Mouse (Mus musculus) lung, embryonic 15.5 days (tissue): ENCODE measurements around the gene Babam1. TPM values are rescaled to one million over a fixed set of nuclear protein-coding genes. Genes with fewer than 3 reads are reported as not detected.

Source experiments
- ATAC-seq: fragments of 200-750 bp; cut with Nextera tagmentation; 2 replicates; pipeline ENCODE4 v1.8.0; 2017; ENCODE audit warnings: moderate number of reproducible peaks, borderline replicate concordance; ENCODE audit not compliant: low FRiP score, low TSS enrichment; ENCODE audit errors: extremely low read depth
- H3K27ac ChIP-seq: fragments of 300-500 bp; sonication (generic); 2 replicates; pipeline ENCODE4 v1.5.1; 2015; ENCODE audit warnings: moderate library complexity, mild to moderate bottlenecking, inconsistent platforms
- H3K27me3 ChIP-seq: fragments of 300-500 bp; sonication (generic); 2 replicates; pipeline ENCODE4 v1.6.1; 2015; ENCODE audit warnings: inconsistent platforms
- H3K36me3 ChIP-seq: fragments of 300-500 bp; sonication (generic); 2 replicates; pipeline ENCODE4 v1.6.1; 2015; ENCODE audit warnings: inconsistent platforms
- H3K4me1 ChIP-seq: fragments of 300-500 bp; sonication (generic); 2 replicates; pipeline ENCODE4 v1.6.1; 2015; ENCODE audit warnings: inconsistent platforms
- H3K4me2 ChIP-seq: fragments of 300-500 bp; sonication (generic); 2 replicates; pipeline ENCODE4 v1.6.1; 2015; ENCODE audit warnings: inconsistent platforms, mild to moderate bottlenecking, moderate library complexity
- H3K4me3 ChIP-seq: fragments of 300-500 bp; sonication (generic); 2 replicates; pipeline ENCODE4 v1.5.1; 2015; ENCODE audit warnings: mild to moderate bottlenecking, inconsistent platforms
- H3K9ac ChIP-seq: fragments of 300-500 bp; sonication (generic); 2 replicates; pipeline ENCODE4 v1.6.1; 2015; ENCODE audit warnings: inconsistent platforms
- H3K9me3 ChIP-seq: fragments of 300-500 bp; sonication (generic); 2 replicates; pipeline ENCODE4 v1.6.1; 2016; ENCODE audit warnings: inconsistent platforms
- WGBS: fragments of 180-500 bp; shearing (Covaris S2); methylation state at CpG from one replicate; pipeline ENCODE4 v1.1.7; 2015; 5-methylcytosine and 5-hydroxymethylcytosine counted together
- polyA plus RNA-seq: library from polyadenylated mRNA; unstranded; fragments of >200 nt; fragmentation: Nextera tagmentation; extraction: Ambion mirVana; gene quantifications from 2 replicates; pipeline ENCODE4 v1.2.1, GENCODE M21; 2015

The Babam1 gene
- polyA plus RNA-seq, 1 experiment from 2014 or later: 109 TPM

DNA sequence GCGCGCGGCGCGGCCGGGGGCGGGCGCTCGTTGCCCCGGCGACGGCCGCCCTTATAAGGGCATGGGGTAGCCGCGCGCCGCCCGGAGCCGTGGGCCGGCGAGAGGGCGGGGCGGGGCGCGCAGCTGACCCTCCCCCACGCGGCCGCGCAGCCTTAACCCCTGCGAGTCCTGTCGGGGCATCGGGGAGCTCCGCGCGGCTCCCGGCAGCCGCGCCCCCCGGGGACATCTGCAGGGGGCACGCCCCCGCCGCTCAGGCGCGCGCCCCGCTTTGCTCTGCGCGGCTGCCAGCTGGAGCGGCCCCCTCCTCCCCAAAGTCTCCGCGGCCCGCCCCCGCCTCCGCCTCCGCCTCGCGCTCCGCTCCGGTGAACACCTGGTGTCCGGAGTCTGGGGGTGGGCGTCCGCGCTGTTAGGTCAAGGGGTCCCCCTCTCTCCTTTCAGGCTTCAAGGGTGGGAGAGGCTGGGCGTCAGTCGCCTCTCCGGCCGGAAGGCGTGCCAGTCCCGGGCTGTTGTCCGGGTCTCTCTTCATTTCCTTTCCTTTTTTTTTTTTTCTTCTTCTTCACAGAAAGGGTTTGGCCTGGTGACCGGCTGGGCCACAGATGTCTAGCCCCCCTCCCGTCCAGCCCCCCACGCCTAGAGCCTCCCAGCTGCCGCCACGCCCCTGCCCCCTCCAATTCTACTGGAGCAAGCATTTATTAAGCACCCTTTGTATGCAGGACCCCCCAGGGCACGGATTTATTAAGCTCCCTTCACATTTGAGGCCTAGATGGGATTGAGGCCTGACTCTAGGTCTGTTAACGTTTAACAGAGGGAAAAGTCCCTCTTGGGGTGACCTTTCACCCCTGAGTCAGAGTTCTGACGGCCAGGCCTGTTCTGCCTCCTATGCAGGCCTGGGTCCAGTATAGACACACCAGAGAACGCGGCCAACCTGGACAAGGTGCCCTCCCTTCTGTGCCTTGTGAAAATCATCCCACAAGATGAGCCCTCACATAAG lies 14.4 kb upstream of the Babam1 start:
- Histone ChIP-seq H3K27me3 (no peaks in the 10 kb centered on the region), H3K36me3 (peaks cover 14% of the 10 kb centered on the region; the same call in 1 of the 2 replicates), H3K9me3 (no peaks in the 10 kb centered on the region), H3K4me3 (peak overlapping the region; percentile 75), H3K4me2 (peak overlapping the region; percentile 95), H3K9ac (peak overlapping the region; percentile 67), H3K27ac (peak overlapping the region; percentile 96), H3K4me1 (peaks cover 42% of the 10 kb centered on the region)
- peak; percentile 94 for ATAC-seq
- WGBS: 3% methylated on average over 49 of the region's 80 CpGs

DNA sequence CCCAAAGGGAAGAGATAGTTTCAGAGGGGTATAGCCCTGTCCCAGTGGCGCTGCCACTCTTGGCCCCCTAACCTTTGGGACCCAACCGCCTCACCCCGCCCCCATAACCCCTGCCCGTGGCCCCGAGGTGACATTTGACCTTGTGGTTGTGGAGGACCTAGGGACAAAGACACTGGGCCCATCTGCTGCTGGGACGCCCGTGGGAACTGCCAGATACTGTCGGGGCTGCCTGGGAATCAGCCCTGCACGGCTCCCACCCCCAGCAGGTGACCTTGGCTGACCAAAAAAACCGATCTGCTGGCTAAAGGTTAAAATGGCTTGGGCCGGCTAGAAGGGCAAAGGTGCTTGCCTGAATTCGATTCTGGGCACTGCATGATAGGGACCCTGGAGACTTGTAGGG lies 13.3 kb upstream of the Babam1 start:
- no peak overlapping the region for H3K4me3 ChIP-seq
- H3K4me2 ChIP-seq: peak overlapping the region; percentile 95; the same call in 1 of the 2 replicates
- ATAC-seq: no peak
- 0 out of 2 replicates have a peak overlapping the region, but pooled peaks have one; percentile 67 for H3K9ac ChIP-seq
- peaks cover 38% of the 10 kb centered on the region for H3K4me1 ChIP-seq
- H3K27ac ChIP-seq: peak overlapping the region; percentile 96; the same call in 1 of the 2 replicates
- H3K36me3 ChIP-seq: peaks cover 3% of the 10 kb centered on the region; the same call in 1 of the 2 replicates
- H3K9me3 ChIP-seq: no peaks in the 10 kb centered on the region
- 24% methylated on average over 12 of the region's 12 CpGs for WGBS
- H3K27me3 ChIP-seq: no peaks in the 10 kb centered on the region

DNA sequence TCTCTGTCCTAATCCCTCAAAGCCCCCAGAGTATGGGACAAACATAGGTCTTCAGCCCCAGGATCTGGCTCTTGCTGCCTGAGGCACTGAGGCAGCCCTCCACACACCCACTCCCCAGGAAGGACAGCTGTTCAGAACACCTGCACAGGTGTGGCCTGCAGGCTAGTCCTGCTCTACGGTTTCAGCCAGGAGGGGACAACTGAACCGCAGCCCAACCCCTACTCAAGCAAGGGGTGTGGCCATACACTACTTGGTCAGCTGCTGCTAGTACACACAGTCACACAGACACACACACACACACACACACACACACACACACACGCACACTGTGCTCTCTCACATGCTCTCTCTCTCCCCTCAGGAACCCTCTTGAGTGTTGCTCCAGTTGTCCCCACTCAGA lies 12.8 kb upstream of the Babam1 start:
- no peak overlapping the region for H3K9ac ChIP-seq
- peaks cover 33% of the 10 kb centered on the region for H3K4me1 ChIP-seq
- no peak overlapping the region for H3K4me3 ChIP-seq
- H3K4me2 ChIP-seq: no peak overlapping the region
- no peaks in the 10 kb centered on the region for H3K27me3 ChIP-seq
- 0 out of 2 replicates have a peak, but pooled peaks cover under 1% of the 10 kb centered on the region for H3K36me3 ChIP-seq
- no peak overlapping the region; the same call in 1 of the 2 replicates for H3K27ac ChIP-seq
- no peaks in the 10 kb centered on the region for H3K9me3 ChIP-seq
- no peak for ATAC-seq
- 41% methylated on average over 3 of the region's 3 CpGs for WGBS

DNA sequence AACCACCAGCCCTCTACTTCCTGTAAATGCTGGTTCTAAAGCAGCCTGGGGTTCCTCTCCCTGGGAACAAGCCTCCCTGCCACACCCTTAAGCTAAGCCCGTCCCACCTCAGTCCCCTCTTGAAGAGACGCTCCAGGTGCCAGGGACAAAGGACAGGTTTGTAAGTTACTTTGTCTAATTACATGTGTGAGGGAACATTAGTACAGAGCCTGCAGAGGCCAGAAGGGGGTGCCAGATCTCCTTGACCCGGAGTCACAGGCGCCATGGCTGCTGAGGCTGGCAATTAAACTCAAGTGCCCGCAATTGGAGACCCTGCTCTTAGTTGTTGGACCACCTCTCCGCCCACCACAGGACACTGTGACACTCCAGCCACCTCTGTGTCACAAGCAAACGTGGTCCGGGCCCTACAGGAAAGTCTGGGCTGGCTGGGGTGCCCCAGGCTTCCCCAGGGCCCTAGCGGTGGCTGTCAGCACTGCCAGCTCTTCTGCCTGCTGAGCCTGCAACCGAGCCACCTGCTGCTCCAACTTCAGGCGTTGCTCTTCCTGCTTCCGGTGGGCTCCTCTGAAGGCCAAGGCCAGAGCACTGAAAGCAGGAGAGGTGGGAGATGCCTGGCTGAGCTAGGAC lies 11.3 kb upstream of the Babam1 start:
- Histone ChIP-seq H3K9ac (no peak overlapping the region), H3K27me3 (no peaks in the 10 kb centered on the region), H3K9me3 (no peaks in the 10 kb centered on the region), H3K4me2 (no peak overlapping the region), H3K4me1 (peaks cover 18% of the 10 kb centered on the region), H3K4me3 (no peak overlapping the region), H3K36me3 (no peaks in the 10 kb centered on the region), H3K27ac (no peak overlapping the region)
- no peak for ATAC-seq
- 69% methylated on average over 12 of the region's 12 CpGs for WGBS

DNA sequence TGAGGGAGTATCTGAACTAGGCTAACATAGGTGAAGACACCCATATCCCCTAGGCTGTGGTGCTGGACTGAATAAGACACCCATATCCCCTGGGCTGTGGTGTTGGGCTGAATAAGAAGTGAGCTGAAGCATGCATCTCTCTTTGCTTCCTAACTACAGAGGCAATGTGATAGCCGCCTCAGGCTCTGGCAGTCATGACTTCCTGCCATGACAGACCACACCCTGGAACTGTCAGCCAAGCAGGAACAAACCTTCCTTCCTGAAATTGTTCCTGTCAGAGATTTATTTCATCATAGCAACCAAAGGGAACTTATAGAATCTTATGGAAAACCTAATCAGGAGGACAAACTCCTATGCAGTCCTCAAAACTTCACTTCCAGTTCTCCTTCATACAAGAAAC lies 8.4 kb upstream of the Babam1 start:
- no peak overlapping the region for H3K9ac ChIP-seq
- no peak overlapping the region for H3K27ac ChIP-seq
- no peak for ATAC-seq
- no peaks in the 10 kb centered on the region for H3K36me3 ChIP-seq
- no peak overlapping the region for H3K4me2 ChIP-seq
- H3K4me3 ChIP-seq: no peak overlapping the region
- peaks cover 7% of the 10 kb centered on the region for H3K4me1 ChIP-seq
- H3K27me3 ChIP-seq: no peaks in the 10 kb centered on the region
- WGBS: 58% methylated on average over 1 of the region's 1 CpGs
- H3K9me3 ChIP-seq: no peaks in the 10 kb centered on the region

DNA sequence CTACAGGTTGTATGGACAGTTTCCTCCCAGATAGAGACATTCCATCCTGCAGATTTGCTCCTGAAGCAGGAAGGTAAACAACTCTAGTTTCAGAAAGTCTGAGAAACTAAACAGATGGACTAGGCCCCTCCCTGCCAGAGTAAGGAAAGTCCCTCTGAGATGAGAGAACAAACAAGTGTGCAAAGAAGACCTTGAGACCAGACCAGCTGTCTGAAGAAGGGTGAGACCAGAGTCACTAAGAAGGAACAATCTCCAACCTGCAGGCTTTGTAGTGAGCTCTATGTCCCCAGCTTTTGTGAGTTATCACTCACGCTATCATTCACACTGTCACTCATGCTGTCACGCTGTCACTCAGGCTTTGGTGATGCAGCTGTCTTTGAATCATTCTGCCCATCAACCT lies 5.0 kb upstream of the Babam1 start:
- Histone ChIP-seq H3K27ac (no peak overlapping the region), H3K27me3 (no peaks in the 10 kb centered on the region), H3K4me3 (no peak overlapping the region), H3K36me3 (no peaks in the 10 kb centered on the region), H3K4me1 (peaks cover 5% of the 10 kb centered on the region; the same call in 1 of the 2 replicates), H3K9ac (no peak overlapping the region), H3K4me2 (no peak overlapping the region), H3K9me3 (no peaks in the 10 kb centered on the region)
- ATAC-seq: no peak
- WGBS: 89% methylated on average over 2 of the region's 2 CpGs

DNA sequence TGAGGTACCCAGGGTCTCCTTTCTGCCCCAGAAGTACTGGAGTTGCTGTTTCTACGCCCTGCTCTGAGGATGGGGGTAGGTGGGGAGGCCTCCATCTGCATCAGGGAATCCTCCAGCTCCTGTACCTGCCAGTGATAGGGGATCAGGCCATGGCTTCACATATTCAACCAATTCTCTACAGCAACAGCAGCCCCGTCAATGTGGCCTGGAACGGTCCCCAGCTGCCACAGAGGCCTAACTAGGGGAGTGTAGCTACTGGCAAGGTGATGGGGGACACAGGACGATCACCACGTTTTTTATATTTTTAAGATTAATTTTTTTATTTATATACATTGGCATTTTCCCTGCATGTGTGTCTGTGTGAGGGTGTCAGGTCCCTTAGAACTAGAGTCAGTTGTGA lies 4.3 kb upstream of the Babam1 start:
- H3K9me3 ChIP-seq: no peaks in the 10 kb centered on the region
- H3K27ac ChIP-seq: no peak overlapping the region
- H3K27me3 ChIP-seq: no peaks in the 10 kb centered on the region
- H3K4me2 ChIP-seq: no peak overlapping the region
- ATAC-seq: no peak
- H3K4me1 ChIP-seq: peaks cover 9% of the 10 kb centered on the region
- no peaks in the 10 kb centered on the region for H3K36me3 ChIP-seq
- no peak overlapping the region for H3K4me3 ChIP-seq
- no peak overlapping the region for H3K9ac ChIP-seq
- WGBS: 68% methylated on average over 5 of the region's 5 CpGs

DNA sequence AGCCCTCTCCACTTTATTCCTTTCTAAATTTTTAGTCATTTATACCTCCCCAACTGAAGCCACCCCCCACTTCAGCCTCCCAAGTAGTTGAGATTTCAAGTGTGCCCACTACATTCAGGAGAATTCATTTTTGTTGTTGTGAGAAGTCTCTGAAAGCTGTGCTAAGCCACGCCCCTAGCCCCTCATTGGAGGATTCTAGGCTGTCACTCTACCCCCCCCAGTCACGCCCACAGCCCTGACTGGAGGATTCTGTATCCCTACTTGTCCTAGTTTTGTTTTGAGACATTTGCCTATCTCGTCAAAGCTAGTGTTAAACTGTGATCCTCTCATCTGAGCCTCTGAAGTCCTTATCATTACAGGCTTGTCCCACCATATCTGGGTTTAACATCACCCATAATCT lies 3.8 kb upstream of the Babam1 start:
- no peak overlapping the region for H3K4me3 ChIP-seq

DNA sequence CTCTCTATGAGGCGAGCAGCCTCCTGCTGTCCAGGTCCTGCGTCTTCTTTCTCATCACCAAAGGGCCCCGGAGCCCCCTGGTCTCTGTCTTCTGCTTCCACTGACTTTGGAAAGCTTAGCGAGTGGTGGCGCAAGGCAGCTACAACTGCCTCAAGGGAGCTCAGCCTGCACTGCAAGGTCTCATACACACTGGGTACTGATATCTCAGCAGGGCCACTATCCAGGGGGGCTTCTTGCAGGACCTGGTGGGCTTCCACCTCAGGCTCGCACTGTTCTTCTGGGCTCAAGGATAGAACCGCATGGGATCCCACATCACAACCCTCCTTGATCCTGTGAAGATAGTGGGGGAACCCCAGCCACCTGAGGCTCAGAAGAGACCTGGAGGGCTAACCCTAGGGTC lies 2.2 kb upstream of the Babam1 start:
- Histone ChIP-seq H3K27ac (0 out of 2 replicates have a peak overlapping the region, but pooled peaks have one; percentile 9), H3K9me3 (no peaks in the 10 kb centered on the region), H3K4me2 (peak overlapping the region; percentile 80), H3K9ac (0 out of 2 replicates have a peak overlapping the region, but pooled peaks have one; percentile 2), H3K27me3 (no peaks in the 10 kb centered on the region), H3K4me1 (peaks cover 14% of the 10 kb centered on the region), H3K4me3 (peak overlapping the region; percentile 20), H3K36me3 (peaks cover 9% of the 10 kb centered on the region)
- no peak for ATAC-seq
- whole genome bisulfite sequencing: 73% methylated on average over 7 of the region's 7 CpGs

More for the DNA sequence above, 3.8 kb upstream of the Babam1 start:
- Histone ChIP-seq H3K36me3 (no peaks in the 10 kb centered on the region; the same call in 1 of the 2 replicates), H3K9me3 (no peaks in the 10 kb centered on the region), H3K4me2 (peak overlapping the region; percentile 28), H3K4me1 (peaks cover 14% of the 10 kb centered on the region), H3K27me3 (no peaks in the 10 kb centered on the region), H3K27ac (no peak overlapping the region), H3K9ac (no peak overlapping the region)
- no peak for ATAC-seq
- WGBS: 18% methylated on average over 3 of the region's 3 CpGs

DNA sequence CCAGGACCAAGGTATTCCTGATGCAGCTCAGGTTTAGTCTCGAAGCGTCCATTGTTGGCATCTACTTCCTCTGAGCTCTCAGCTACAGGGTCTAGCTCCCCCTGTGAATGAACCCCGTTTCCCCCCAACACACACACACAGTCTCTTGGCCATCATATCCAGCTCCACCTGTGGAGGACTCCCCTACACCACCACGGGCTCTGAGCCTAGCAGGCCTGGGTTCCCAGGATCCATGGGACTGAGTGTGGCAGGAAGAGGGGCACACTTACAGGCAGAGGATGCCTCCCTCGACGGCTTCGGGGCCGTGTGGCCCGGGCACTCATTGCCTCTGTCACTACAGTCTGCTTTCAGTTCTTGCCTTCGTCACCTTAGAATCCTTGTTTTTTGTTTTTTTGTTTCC lies 1.6 kb upstream of the Babam1 start:
- H3K36me3 ChIP-seq: peaks cover 11% of the 10 kb centered on the region
- H3K27ac ChIP-seq: peak overlapping the region; percentile 80
- H3K4me1 ChIP-seq: peaks cover 14% of the 10 kb centered on the region
- H3K9ac ChIP-seq: 0 out of 2 replicates have a peak overlapping the region, but pooled peaks have one; percentile 2
- ATAC-seq: no peak
- H3K4me2 ChIP-seq: peak overlapping the region; percentile 80
- H3K9me3 ChIP-seq: no peaks in the 10 kb centered on the region
- WGBS: 63% methylated on average over 10 of the region's 10 CpGs
- H3K4me3 ChIP-seq: peak overlapping the region; percentile 20
- no peaks in the 10 kb centered on the region for H3K27me3 ChIP-seq

DNA sequence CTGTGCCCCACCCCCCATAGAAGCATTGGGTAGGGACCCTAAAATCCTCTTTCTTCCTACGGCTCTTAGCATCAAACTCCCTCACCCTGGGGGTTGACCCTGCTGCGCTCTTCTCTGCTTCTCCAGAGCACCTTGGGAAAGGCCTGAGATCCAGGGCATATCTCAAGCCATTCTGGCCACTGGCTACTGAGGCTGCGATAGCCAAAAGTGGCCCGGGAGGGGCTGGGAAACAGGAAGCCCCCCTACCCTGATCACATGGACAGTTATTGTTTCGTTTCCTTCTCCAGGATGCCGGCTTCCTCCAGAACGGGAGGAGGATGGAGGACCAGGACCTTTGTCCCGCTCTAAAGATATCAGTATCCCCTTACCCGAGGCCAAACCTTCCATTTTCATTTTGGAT lies 1.0 kb upstream of the Babam1 start, which contains the start of gene Ushbp1:
TSS of gene Ushbp1 (minus strand) at position 174 of the 400 bp plus-strand sequence.
- Histone ChIP-seq H3K36me3 (peaks cover 14% of the 10 kb centered on the region), H3K4me1 (peaks cover 14% of the 10 kb centered on the region), H3K27ac (peak within 1 kb of the TSS; percentile 80), H3K9me3 (no peaks in the 10 kb centered on the region), H3K9ac (peak within 1 kb of the TSS; percentile 66; the same call in 1 of the 2 replicates), H3K4me2 (peak within 1 kb of the TSS; percentile 80), H3K27me3 (no peaks in the 10 kb centered on the region), H3K4me3 (peak within 1 kb of the TSS; percentile 63)
- 75% methylated on average over 9 of the region's 9 CpGs for WGBS
- ATAC-seq: no peak
